8 mouse cellular contexts compared by ENCODE assay signal in genomic region chr11:97149995-97150410, GRCm38 (mm10). TPM values are rescaled to one million over a fixed set of nuclear protein-coding genes. Genes with fewer than 3 reads are reported as not detected.
DNase-seq lines count a peak whose midpoint lies in the region; ATAC-seq lines count a peak whose summit lies in the region.

No protein-coding gene starts in this region.

- peaks cover 59% of the 10 kb centered on the region for H3K4me1 ChIP-seq in embryonic facial prominence, embryonic 13.5 days
- peaks cover 28% of the 10 kb centered on the region for H3K4me1 ChIP-seq in heart, embryonic 11.5 days (ENCODE audit: control insufficient read depth, insufficient read depth, low read length)

- WGBS in embryonic facial prominence, embryonic 13.5 days: 5% methylated on average over 14 of the region's 14 CpGs
- WGBS in heart, embryonic 11.5 days (ENCODE audit: insufficient replicate concordance): 2% methylated on average over 14 of the region's 14 CpGs

- DNase-seq in urinary bladder, postnatal 4 days (ENCODE audit: low spot score in 2 of 2): peak; percentile 67 to 71
- no peak for DNase-seq in urinary bladder, postnatal 25 days (ENCODE audit: low spot score)
- DNase-seq in kidney, adult 9 months: peak; percentile 81
- peak; percentile 90 to 93 for DNase-seq in lung, adult 18-20 months
- DNase-seq in B cell, adult 2 months: no peak

- peak overlapping the region; percentile 83 for H3K9ac ChIP-seq in embryonic facial prominence, embryonic 13.5 days
- H3K9ac ChIP-seq in heart, embryonic 11.5 days (ENCODE audit: low read depth, low read length): peak overlapping the region; percentile 74

- H3K36me3 ChIP-seq in embryonic facial prominence, embryonic 13.5 days: peaks cover 42% of the 10 kb centered on the region
- H3K36me3 ChIP-seq in heart, embryonic 11.5 days (ENCODE audit: control insufficient read depth, insufficient read depth, low read length): peaks cover 3% of the 10 kb centered on the region

- peak overlapping the region; percentile 83 for H3K4me3 ChIP-seq in embryonic facial prominence, embryonic 13.5 days
- H3K4me3 ChIP-seq in heart, embryonic 11.5 days (ENCODE audit: low read depth, low read length): peak overlapping the region; percentile 75

- H3K27ac ChIP-seq in embryonic facial prominence, embryonic 13.5 days: peak overlapping the region; percentile 93
- H3K27ac ChIP-seq in heart, embryonic 11.5 days (ENCODE audit: low read depth, low read length): peak overlapping the region; percentile 91

- no peaks in the 10 kb centered on the region; the same call in 1 of the 2 replicates for H3K27me3 ChIP-seq in embryonic facial prominence, embryonic 13.5 days
- H3K27me3 ChIP-seq in heart, embryonic 11.5 days (ENCODE audit: control insufficient read depth, insufficient read depth, low read length): peaks cover 6% of the 10 kb centered on the region; the same call in 1 of the 2 replicates

- no peaks in the 10 kb centered on the region for H3K9me3 ChIP-seq in embryonic facial prominence, embryonic 13.5 days
- H3K9me3 ChIP-seq in heart, embryonic 11.5 days (replicated peaks; ENCODE audit: control insufficient read depth, low read length): no peaks in the 10 kb centered on the region

- H3K4me2 ChIP-seq in embryonic facial prominence, embryonic 13.5 days: peak overlapping the region; percentile 83
- H3K4me2 ChIP-seq in heart, embryonic 11.5 days: peak overlapping the region; percentile 94

- no peak for ATAC-seq in embryonic facial prominence, embryonic 13.5 days (ENCODE audit: insufficient number of reproducible peaks, insufficient read depth, low FRiP score, low TSS enrichment, low read depth)
- peak; percentile 46 for ATAC-seq in heart, embryonic 11.5 days (replicated peaks; ENCODE audit: insufficient number of reproducible peaks, low FRiP score, low TSS enrichment)
- ATAC-seq in neutrophil, adult 5-6 weeks (ENCODE audit: extremely low read depth, insufficient number of reproducible peaks, low FRiP score, poor library complexity, severe bottlenecking): peak; percentile 10; the same call in 1 of the 2 replicates

RNA-seq across cellular contexts. Expression of gene Tbkbp1, which starts 1.3 kb away (rescaled TPM):
- polyA plus RNA-seq in embryonic facial prominence, embryonic 13.5 days (2015; fragmentation: Nextera tagmentation; extraction: Ambion mirVana): 7.8 and 8.5 TPM in 2 replicates
- 5.7 and 6.8 TPM in 2 replicates for polyA plus RNA-seq in heart, embryonic 11.5 days (2014; fragmentation: Nextera tagmentation; extraction: Ambion mirVana)
- total RNA-seq in neutrophil, adult 5-6 weeks (2017): 11.3 and 13.2 TPM in 2 replicates

RNA-seq across cellular contexts. Expression of gene Tbx21, which starts 34.9 kb away (rescaled TPM):
- 0.08 and 0.10 TPM in 2 replicates for polyA plus RNA-seq in embryonic facial prominence, embryonic 13.5 days (2015; fragmentation: Nextera tagmentation; extraction: Ambion mirVana)
- not detected in 2 replicates for polyA plus RNA-seq in heart, embryonic 11.5 days (2014; fragmentation: Nextera tagmentation; extraction: Ambion mirVana)
- 1.3 and 1.4 TPM in 2 replicates for total RNA-seq in neutrophil, adult 5-6 weeks (2017)

RNA-seq across cellular contexts. Expression of gene Kpnb1, which starts 37.7 kb away (rescaled TPM):
- polyA plus RNA-seq in embryonic facial prominence, embryonic 13.5 days (2015; fragmentation: Nextera tagmentation; extraction: Ambion mirVana): 59.7 and 62.6 TPM in 2 replicates
- 61.2 and 63.6 TPM in 2 replicates for polyA plus RNA-seq in heart, embryonic 11.5 days (2014; fragmentation: Nextera tagmentation; extraction: Ambion mirVana)
- 149 and 179 TPM in 2 replicates for total RNA-seq in neutrophil, adult 5-6 weeks (2017)

Comparison
In these comparisons a context has a peak if more than half of its experiments do, and no peak if none do; other contexts are left out.
1. DNase-seq: peak in urinary bladder, postnatal 4 days (2 of 2), kidney, adult 9 months (single experiment) and lung, adult 18-20 months (2 of 2); none in urinary bladder, postnatal 25 days (single experiment) and B cell, adult 2 months (0 of 2).